Mouse (Mus musculus) forebrain, embryonic 11.5 days (tissue): ENCODE data around the gene Fam135a. TPM values are rescaled to one million over a fixed set of nuclear protein-coding genes. Genes with fewer than 3 reads are reported as not detected.

Experiments used
- ATAC-seq: fragments of 200-750 bp; cut with Nextera tagmentation; replicated peaks from 2 replicates; pipeline ENCODE4 v1.8.0; 2017; ENCODE audit warnings: moderate TSS enrichment; ENCODE audit not compliant: low FRiP score
- DNase-seq: peaks from one replicate; pipeline ENCODE4 v3.0.0-alpha.2; 2017; ENCODE audit warnings: low spot score
- H3K27ac ChIP-seq: fragments of 300-500 bp; sonication (generic); 2 replicates; pipeline ENCODE4 v1.5.1; 2014; ENCODE audit warnings: low read depth, low read length
- H3K27me3 ChIP-seq: fragments of 300-500 bp; sonication (generic); 2 replicates; pipeline ENCODE4 v1.6.1; 2014; ENCODE audit warnings: mild to moderate bottlenecking, low read length, mixed read lengths; ENCODE audit not compliant: control insufficient read depth, insufficient read depth
- H3K36me3 ChIP-seq: fragments of 300-500 bp; sonication (generic); 2 replicates; pipeline ENCODE4 v1.6.1; 2014; ENCODE audit warnings: mild to moderate bottlenecking, low read length, moderate library complexity, mixed read lengths; ENCODE audit not compliant: control insufficient read depth, insufficient read depth
- H3K4me1 ChIP-seq: fragments of 300-500 bp; sonication (generic); replicated peaks from 2 replicates; pipeline ENCODE4 v1.6.1; 2014; ENCODE audit warnings: low read length, mixed read lengths; ENCODE audit not compliant: control insufficient read depth, insufficient read depth
- H3K4me2 ChIP-seq: fragments of 300-500 bp; sonication (generic); 2 replicates; pipeline ENCODE4 v1.6.1; 2014; ENCODE audit warnings: low read depth, mild to moderate bottlenecking, low read length, moderate library complexity, mixed read lengths; ENCODE audit not compliant: severe bottlenecking
- H3K4me3 ChIP-seq: fragments of 300-500 bp; sonication (generic); 2 replicates; pipeline ENCODE4 v1.5.1; 2014; ENCODE audit warnings: low read depth, low read length
- H3K9ac ChIP-seq: fragments of 300-500 bp; sonication (generic); 2 replicates; pipeline ENCODE4 v1.6.1; 2014; ENCODE audit warnings: low read length
- H3K9me3 ChIP-seq: fragments of 300-500 bp; sonication (generic); 2 replicates; pipeline ENCODE4 v1.6.1; 2016; ENCODE audit warnings: low read length, mixed read lengths; ENCODE audit not compliant: control insufficient read depth
- WGBS: fragments of 180-500 bp; shearing (Covaris S2); extraction: QIAGEN DNeasy Blood & Tissue Kit; methylation state at CpG from one replicate; pipeline ENCODE4 v1.1.7; 2014; 5-methylcytosine and 5-hydroxymethylcytosine counted together
- polyA plus RNA-seq: library from polyadenylated mRNA; unstranded; fragments of >200 nt; fragmentation: Nextera tagmentation; extraction: Ambion mirVana; gene quantifications from 2 replicates; pipeline ENCODE4 v1.2.1, GENCODE M21; 2014

Gene Fam135a
- polyA plus RNA-seq, 1 experiment from 2014 or later: 44.9 TPM

DNA sequence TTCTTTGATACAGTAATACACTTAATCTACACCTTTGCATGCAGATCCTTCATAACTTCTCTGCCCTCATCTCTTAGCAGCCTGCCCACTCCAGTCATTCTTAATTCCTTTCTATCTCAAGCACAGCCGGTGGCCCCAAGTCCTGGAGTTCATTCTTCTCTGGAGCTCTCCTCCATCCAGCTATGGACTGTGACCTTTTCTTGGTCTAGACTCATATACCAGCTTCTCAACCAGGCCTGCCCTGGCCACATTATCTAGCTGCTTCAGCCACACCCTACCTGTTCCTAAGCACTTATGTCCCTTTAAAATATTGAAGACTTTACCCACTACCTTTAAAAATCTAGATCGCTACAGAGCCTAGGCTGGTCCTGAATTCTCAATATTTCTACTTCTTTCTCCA is 9.5 kb downstream of the Fam135a start:
- 88% methylated on average over 2 of the region's 2 CpGs for WGBS
- no peak overlapping the region for H3K9ac ChIP-seq
- no peaks in the 10 kb centered on the region for H3K27me3 ChIP-seq
- no peak overlapping the region for H3K27ac ChIP-seq
- H3K4me2 ChIP-seq: no peak overlapping the region
- ATAC-seq: no peak
- H3K36me3 ChIP-seq: no peaks in the 10 kb centered on the region
- DNase-seq: no peak
- no peaks in the 10 kb centered on the region for H3K4me1 ChIP-seq
- H3K9me3 ChIP-seq: no peaks in the 10 kb centered on the region
- H3K4me3 ChIP-seq: no peak overlapping the region

DNA sequence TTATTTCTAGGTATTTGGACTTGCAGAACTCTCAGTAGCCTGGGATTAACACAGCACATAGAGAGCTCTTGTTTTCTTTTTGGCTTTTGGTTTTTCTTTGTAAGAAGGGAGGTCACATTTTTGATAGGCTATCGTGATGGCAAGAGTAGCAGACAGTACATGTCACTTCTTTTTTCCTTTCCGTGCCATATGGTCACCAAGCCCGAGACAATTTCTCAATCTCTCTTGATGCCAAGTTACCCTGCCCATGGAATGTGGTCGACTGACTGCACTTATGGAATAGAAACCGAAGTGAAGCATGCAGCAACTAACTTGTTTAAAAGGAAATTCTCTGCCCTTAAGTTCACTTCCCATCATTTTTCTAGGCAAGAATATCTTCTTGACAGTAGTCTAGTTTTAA is 10.0 kb downstream of the Fam135a start:
- H3K4me1 ChIP-seq: no peaks in the 10 kb centered on the region
- H3K9ac ChIP-seq: no peak overlapping the region
- H3K4me3 ChIP-seq: no peak overlapping the region
- H3K36me3 ChIP-seq: no peaks in the 10 kb centered on the region
- no peak overlapping the region for H3K27ac ChIP-seq
- no peaks in the 10 kb centered on the region for H3K9me3 ChIP-seq
- WGBS: 88% methylated on average over 5 of the region's 5 CpGs
- no peaks in the 10 kb centered on the region for H3K27me3 ChIP-seq
- ATAC-seq (no peak), DNase-seq (no peak)
- no peak overlapping the region for H3K4me2 ChIP-seq

DNA sequence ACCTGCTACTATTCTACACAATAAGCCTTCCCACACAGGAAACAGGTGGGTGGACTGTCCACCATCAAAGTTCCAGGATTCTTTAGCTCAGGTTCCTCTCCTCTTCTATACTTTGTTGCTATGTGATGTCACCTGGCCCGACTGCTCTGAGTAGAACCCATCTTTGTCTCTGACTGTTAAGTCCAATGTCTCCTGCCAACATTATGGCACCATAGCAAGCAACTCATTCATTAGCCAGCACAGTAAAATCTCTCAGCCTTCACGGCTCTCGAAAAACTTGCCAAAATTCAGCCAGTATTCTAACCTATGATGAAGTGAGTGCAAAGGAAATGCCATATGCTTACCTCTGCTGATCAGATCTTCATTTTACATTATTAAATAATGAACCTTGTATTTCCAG is 14.0 kb downstream of the Fam135a start:
- Histone ChIP-seq H3K9ac (no peak overlapping the region), H3K4me3 (no peak overlapping the region), H3K27ac (no peak overlapping the region), H3K9me3 (no peaks in the 10 kb centered on the region), H3K4me2 (no peak overlapping the region), H3K4me1 (no peaks in the 10 kb centered on the region), H3K27me3 (no peaks in the 10 kb centered on the region), H3K36me3 (no peaks in the 10 kb centered on the region)
- WGBS: 91% methylated on average over 3 of the region's 3 CpGs
- DNase-seq (no peak), ATAC-seq (no peak)

DNA sequence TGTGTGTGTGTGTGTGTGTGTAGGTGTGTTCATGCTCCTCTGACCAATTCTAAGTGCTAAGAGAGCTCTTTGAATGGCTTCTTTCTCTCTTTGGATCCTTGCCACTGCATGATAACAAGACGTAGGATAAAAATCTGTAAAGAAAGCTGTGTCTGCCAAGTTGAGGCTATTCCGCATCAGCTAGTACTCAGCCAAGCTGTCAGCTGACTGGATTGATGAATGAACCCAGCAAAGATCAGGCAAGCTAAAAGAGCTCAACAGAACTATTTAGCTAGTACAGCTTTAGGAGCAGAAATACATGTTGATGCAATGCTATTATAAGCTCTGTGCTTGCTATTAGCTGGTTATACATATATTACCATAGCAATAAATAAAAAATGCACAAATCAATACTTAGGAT is 25.7 kb downstream of the Fam135a start:
- no peak for DNase-seq

DNA sequence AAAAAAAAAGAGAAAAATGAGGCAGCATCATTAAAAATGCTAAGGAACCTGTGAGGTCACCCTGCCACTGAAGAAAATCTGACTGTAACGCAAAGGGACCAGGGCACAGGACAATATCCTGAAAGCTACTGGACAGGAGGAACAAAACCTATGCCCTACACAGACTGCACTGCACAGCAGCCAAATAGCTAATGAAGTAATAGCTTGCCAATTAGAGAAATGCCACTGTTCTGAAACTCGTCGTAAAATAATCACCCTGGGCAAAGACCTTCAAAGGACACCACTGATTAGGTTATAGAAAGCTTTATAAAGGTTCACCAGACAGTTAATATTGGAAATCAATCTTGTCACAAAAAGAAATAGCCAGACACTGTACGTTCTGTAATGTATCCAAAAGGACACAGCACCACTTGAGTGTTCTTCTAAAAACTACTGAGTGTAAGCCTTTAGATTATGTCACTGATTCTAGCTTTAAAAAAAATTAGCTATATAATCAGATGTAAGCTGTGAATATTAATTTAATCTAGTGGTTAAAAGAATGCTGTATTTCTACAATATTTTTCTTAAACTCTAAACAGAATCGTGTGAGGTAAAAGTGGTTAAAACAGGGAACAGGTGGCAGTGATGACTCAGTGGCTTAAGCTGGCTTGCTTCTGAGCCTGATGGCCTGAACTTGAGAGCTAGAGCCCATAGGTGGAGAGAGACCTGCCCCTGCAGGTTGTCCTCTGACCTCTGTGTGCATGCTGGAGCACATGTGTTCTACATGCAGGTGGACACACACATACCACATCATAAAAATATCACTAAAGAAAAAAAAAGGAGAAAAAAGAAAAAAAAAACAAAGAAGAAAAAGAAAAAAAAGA is 26.5 kb downstream of the Fam135a start:
- Histone ChIP-seq H3K4me3 (no peak overlapping the region), H3K4me2 (no peak overlapping the region), H3K9me3 (no peaks in the 10 kb centered on the region), H3K9ac (no peak overlapping the region), H3K4me1 (no peaks in the 10 kb centered on the region), H3K27me3 (no peaks in the 10 kb centered on the region), H3K27ac (no peak overlapping the region), H3K36me3 (no peaks in the 10 kb centered on the region)
- WGBS: 70% methylated on average over 5 of the region's 5 CpGs
- DNase-seq (no peak), ATAC-seq (no peak)

More for the DNA sequence above, 25.7 kb downstream of the Fam135a start:
- H3K9me3 ChIP-seq: no peaks in the 10 kb centered on the region
- no peak overlapping the region for H3K4me2 ChIP-seq
- H3K4me3 ChIP-seq: no peak overlapping the region
- H3K36me3 ChIP-seq: no peaks in the 10 kb centered on the region
- no peaks in the 10 kb centered on the region for H3K27me3 ChIP-seq
- 62% methylated on average over 2 of the region's 2 CpGs for WGBS
- no peaks in the 10 kb centered on the region for H3K4me1 ChIP-seq
- H3K9ac ChIP-seq: no peak overlapping the region
- ATAC-seq: no peak
- no peak overlapping the region for H3K27ac ChIP-seq

DNA sequence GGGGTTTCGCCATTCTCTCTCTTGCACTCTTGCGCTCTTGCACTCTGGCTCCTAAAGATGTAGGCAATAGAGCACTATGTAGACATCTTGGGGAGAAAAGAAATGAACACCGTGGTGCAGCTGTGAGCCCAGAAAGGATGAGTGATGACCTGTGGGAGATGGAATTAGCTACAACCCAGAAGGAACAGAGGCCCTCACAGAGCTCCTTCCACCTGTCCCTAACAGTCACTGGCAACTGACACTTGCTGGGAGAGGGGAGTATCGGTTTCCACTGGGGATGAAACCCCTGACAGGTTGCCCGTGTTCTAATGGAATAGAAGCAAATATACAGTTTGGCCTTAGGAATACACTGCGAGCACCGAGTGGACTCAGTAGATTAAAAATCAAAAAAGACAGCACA is 31.3 kb downstream of the Fam135a start:
- DNase-seq: no peak
- Histone ChIP-seq H3K27ac (no peak overlapping the region), H3K36me3 (no peaks in the 10 kb centered on the region), H3K27me3 (no peaks in the 10 kb centered on the region), H3K4me2 (no peak overlapping the region), H3K4me1 (no peaks in the 10 kb centered on the region), H3K9ac (no peak overlapping the region), H3K9me3 (no peaks in the 10 kb centered on the region), H3K4me3 (no peak overlapping the region)
- 93% methylated on average over 7 of the region's 7 CpGs for WGBS
- no peak for ATAC-seq

DNA sequence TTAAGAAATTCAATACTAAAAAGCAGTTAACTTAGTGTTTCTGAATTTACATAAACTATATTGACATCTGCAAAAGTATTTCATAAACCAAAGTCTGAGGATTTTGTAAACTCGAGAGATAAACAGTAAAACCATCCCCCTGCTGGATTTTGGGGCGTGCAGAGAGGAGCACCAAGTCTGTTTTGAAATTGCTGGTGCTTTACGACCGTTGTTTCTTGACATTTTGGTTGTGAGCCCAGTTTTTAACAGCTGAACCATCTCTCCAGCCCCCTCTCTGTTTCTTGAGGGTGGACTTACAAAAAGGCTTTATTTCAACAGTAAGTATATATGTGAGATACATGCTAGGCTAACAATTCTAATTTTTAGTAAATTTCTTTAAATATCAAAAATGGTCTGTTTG is 33.4 kb downstream of the Fam135a start:
- 95% methylated on average over 4 of the region's 4 CpGs for WGBS

DNA sequence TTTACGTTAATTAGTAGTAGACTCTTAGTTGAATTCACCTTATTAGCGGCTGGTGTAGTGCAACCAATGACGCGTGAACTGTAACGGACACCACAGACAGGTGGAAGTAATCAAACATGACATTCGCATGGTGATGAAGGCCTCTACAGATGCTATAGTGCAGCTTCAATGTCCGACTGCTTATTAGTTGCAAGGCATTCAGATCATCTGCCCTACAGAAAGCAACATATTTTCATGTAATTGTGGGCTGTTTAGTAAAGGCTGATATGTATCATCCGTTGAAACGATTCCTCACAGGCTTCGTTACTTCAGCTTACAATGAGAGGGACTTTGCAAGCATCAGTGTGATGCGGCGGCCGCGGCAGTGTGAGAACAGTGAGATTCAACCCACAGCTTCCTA is 44.4 kb downstream of the Fam135a start:
- H3K27ac ChIP-seq: no peak overlapping the region
- H3K27me3 ChIP-seq: no peaks in the 10 kb centered on the region
- H3K9ac ChIP-seq: no peak overlapping the region
- no peak overlapping the region for H3K4me3 ChIP-seq
- WGBS: 89% methylated on average over 14 of the region's 14 CpGs
- no peaks in the 10 kb centered on the region for H3K9me3 ChIP-seq
- H3K4me1 ChIP-seq: no peaks in the 10 kb centered on the region
- H3K36me3 ChIP-seq: no peaks in the 10 kb centered on the region
- no peak for ATAC-seq
- DNase-seq: no peak
- H3K4me2 ChIP-seq: no peak overlapping the region

More for the DNA sequence above, 33.4 kb downstream of the Fam135a start:
- Histone ChIP-seq H3K9ac (no peak overlapping the region), H3K27me3 (no peaks in the 10 kb centered on the region), H3K27ac (no peak overlapping the region), H3K9me3 (no peaks in the 10 kb centered on the region), H3K4me1 (no peaks in the 10 kb centered on the region), H3K4me2 (no peak overlapping the region), H3K36me3 (no peaks in the 10 kb centered on the region), H3K4me3 (no peak overlapping the region)
- ATAC-seq: no peak
- DNase-seq: no peak
